Mouse (Mus musculus) left cerebral cortex, adult 18-20 months (tissue): Measurements from ENCODE around the gene Srsf9. TPM values are rescaled to one million over a fixed set of nuclear protein-coding genes. Genes with fewer than 3 reads are reported as not detected.

ENCODE experiments used
- DNase-seq, 2 experiments: peaks; one replicate each; pipeline ENCODE4 v3.0.0; 2021 to 2022; ENCODE audit warnings: low spot score in 2 of 2, mixed read lengths in 1 of 2
- total RNA-seq, 2 experiments: library from RNA; stranded (reverse); gene quantifications; 2 replicates each; pipeline ENCODE4 v1.2.3; 2021

Gene Srsf9
- total RNA-seq, 2 experiments from 2014 or later: 62.9 to 72.1 TPM

- DNase-seq: peak; percentile 66 to 87
Measured at GRCm38 (mm10) chr5:115319004-115319940, 7.7 kb upstream of the Srsf9 start.

DNA sequence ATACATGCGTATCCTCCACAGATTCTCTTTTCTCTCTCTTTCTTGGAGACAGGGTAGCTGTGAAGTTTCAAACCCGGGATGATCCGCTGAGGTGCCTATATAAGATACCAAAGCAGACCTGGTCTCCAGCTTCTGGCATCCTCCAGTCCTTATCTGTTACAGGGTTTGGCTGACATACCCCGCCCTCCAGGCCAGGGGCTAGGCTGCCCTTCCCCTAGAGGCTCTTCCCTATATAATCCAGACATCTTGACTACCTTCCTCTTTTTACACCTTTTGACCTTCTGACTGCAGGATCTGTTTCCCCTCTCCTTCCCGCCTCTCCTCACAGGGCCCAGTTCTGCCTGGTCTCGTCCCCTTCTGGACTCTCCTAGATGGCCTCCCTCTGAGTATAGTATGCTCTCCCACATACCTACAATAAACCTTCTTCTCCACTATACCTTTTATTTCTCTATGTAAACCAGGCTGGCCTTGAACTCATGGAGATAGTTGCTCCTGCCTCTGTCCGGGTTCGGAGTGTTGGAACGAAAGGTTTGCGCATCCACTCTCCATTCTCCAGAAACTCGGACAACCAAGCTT lies 633 bp upstream of the Srsf9 start:
- DNase-seq: no peak

DNA sequence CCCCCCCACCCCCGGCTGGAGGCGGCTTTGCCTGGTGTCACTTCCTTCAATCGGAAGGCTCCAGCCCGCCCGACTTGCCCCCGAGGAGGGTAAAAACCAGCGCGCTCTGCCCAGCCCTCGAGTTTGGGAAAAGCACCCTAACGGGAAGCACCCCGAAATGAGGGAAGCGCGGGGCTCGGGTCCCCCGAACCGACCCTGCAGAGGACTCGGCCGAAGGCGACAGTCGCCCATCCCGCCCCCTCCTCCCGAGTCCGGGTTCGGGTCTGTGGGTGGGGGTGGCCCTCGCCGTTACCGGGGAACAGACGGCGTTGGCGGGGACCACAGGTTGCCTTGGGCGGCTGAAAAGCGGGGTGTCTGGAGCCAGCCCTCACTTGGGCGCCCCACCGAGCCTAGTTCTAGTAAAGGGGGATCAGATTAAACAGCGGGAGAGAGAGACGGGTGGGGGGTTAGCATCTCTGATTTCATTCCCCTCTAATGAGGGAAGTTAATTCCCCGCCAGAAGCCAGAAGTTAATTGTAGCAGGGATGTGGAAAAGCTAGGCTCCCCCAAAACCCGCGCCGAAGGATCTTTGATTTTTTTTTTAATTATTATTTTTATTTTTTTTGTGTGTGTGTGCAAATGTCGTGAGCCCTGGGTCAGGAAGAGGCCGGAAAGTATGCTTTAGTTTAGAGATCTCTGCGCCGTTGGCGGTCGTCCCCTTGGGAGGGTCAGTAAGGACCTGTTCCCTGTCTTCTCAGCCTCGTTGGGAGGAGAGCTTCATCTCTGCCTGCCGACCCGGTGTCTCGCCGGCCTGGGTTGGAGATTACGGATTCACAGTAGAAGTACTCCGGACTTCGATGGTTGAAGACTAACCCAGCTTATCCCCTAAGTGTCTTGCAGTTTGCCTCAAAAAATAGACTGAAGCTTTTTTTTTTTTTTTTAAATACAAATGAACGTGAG lies 902 bp downstream of the Srsf9 start:
- DNase-seq: no peak

DNA sequence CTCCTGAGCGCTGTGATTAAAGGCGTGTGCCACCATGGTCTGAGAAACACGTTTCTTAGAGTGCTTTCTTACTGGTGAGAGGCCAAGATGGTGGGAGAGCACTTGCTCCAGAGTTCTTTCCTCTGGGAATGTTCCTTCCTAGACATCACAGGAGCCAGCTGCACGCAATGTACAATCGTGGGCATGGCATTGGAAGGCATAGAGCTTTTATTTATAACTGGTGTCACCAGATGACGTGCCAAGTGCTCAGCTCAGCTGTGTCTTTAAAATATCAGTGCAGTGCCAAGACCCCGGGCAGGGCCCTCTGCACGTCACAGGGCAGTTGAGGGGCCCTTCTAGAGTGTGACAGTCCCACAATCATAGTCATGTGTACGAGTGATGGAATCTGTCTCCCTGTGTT lies 4.0 kb downstream of the Srsf9 start:
- no peak for DNase-seq

GRCm38 (mm10) chr5:115333626-115334025 lies 6.6 kb downstream of the Srsf9 start:
- DNase-seq: no peak

- no peak for DNase-seq
Measured at GRCm38 (mm10) chr5:115340007-115340406, 13.0 kb downstream of the Srsf9 start.

- DNase-seq: peak; percentile 89 to 90
Measured at GRCm38 (mm10) chr5:115340577-115341313, 13.8 kb downstream of the Srsf9 start, which contains the start of the genes Gatc and Triap1. Gene Gatc (minus strand): TSS chr5:115341178. Gene Triap1 (plus strand): TSS chr5:115341225.

- DNase-seq: no peak
Measured at GRCm38 (mm10) chr5:115341314-115342165, 14.6 kb downstream of the Srsf9 start.

DNA sequence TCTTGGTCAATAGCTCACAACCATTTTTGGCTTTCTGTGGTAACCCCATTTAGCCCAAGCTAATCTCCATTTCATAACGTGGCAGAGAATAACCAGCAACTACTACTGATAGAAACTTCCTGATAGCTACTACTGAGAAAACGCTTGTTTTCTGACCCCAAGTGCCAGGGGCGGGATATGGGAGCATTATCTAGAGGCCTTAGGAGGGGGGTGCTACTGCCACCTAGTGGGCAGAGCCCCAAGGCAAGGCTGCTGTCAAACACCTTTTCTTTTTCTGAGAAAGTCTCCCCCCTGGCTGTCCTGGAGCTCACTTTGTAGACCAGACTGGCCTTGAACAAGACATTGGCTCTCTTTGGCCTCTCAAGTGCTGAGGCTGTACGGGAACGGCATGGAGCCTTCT lies 20.6 kb downstream of the Srsf9 start:
- DNase-seq: peak; percentile 74 to 77

GRCm38 (mm10) chr5:115348546-115349224 lies 21.7 kb downstream of the Srsf9 start, which contains the start of gene Cox6a1:
Gene Cox6a1 (minus strand): TSS chr5:115348981.
- DNase-seq: peak; percentile 99

DNA sequence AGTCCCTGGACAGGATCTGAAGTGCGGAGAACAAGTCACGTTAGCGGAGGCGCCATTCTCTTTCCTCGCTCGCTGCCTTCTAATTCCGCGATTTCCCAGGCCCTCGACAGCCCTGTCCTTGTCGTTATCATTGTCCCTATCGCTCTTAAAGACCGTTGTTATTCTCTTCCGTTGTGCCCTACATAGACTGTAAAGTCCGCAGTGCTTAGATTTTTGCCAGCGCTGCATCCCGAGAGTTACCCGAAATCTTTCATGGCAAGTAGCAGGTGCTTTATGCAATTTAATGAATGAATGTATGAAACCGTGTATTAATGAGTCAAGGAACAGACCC lies 22.2 kb downstream of the Srsf9 start:
- DNase-seq: no peak

- DNase-seq: no peak
Measured at GRCm38 (mm10) chr5:115351348-115351747, 24.4 kb downstream of the Srsf9 start.

GRCm38 (mm10) chr5:115355070-115355469 lies 28.1 kb downstream of the Srsf9 start:
- DNase-seq: no peak

- peak; percentile 85 to 92 for DNase-seq
Measured at GRCm38 (mm10) chr5:115358872-115359271, 31.9 kb downstream of the Srsf9 start.

DNA sequence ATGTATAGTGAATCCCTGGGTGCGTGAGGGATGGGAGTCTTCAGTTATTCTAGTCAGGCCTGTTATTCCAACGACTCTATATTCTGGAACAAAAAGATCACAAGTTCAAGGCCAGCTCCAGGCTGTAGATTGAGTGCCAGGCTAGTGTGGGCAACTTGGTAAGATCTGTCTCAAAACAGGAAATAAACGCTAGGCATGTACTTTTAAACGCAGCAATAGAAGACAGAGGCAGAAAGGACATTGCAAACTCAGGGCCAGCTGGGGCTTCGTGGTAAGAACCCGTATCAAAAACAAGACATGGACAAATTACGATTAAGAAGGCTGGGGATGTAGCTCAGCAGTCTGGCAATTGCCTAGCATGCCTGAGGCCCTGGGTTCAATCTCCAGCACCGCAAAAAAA lies 32.5 kb downstream of the Srsf9 start:
- DNase-seq: no peak

DNA sequence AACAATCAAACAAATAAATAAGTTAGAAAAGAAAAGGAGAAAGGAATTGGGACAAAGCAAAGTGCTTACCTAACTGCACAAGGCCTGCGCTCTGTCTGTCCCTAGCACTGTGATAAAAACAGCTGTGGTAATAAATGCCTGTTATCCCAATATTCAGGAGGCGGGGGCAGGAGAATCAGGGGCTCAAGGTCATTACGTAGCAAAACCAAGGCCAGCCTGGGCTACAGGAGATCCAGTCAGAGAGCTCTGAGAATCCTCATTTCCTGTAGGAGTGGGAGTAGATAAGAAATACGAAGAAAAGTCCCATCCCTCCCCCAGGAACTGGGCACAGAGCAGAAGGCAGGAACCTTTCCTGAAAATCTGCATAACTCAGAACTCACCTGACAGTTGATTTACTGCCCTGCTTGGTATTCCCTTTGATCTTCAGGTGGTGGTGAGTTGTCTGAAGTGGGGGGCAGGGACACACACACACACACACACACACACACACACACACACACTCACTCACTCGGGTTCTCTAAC lies 32.9 kb downstream of the Srsf9 start:
- DNase-seq: no peak

DNA sequence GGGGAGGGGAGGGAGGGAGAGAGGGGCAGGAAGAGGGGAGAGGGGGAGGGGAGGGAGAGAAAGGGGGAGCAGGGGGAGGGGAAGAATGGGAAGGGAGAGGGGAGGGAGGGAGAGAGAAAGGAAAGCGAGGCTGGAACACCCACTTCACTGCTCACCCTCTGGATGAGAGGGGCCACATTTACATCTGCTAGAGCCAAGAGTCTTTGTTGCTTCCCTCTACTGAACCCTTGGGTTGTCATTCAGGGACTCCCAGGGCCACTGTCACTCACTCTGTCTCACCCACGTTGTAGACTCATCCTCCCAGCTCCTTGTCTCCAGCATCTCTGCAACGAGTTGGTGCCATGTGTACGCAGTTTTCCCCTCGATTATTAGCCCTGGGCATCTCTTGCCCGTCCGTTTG lies 35.2 kb downstream of the Srsf9 start:
- DNase-seq: no peak

- peak; percentile 62 to 83 for DNase-seq
Measured at GRCm38 (mm10) chr5:115362819-115363714, 36.1 kb downstream of the Srsf9 start.
